13 mouse cellular contexts compared by ENCODE assay signal in the genomic region with DNA sequence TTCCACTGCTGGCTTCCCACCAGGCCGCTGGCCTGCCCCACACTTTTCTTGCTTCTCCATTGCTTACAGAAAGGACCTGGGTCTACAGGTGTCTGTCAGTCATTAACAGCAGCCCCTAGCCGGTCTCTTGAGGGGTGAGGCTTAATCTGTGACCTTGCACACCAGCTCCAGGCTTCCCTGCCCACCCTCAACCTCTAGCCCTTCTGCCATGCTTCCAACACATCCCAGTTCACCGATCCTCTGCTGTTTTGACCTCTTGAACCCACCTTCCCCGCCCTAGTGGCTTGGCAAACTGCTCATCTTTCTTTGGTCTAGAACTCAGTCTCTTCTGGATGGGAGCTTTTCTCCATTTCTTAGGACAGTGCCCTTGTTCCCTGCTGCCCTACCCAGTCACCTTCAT. TPM values are rescaled to one million over a fixed set of nuclear protein-coding genes. Genes with fewer than 3 reads are reported as not detected.
DNase-seq lines count a peak whose midpoint lies in the region; ATAC-seq lines count a peak whose summit lies in the region.
"Had no signal": no experiment of that assay in that cellular context is flagged by ENCODE, and none has a peak within 500 bp of the region (broad histone marks: within the 10 kb centered on the region; RNA-seq: fewer than 3 reads in every experiment).

No protein-coding gene starts in this region.

- H3K4me1 ChIP-seq in heart, embryonic 16.5 days (ENCODE audit: control insufficient read depth, insufficient read depth, low read length), result peaks cover 9% of the 10 kb centered on the region
- H3K4me1 ChIP-seq in embryonic facial prominence, embryonic 12.5 days, result peaks cover 26% of the 10 kb centered on the region
- peaks cover 65% of the 10 kb centered on the region for H3K4me1 ChIP-seq in kidney, embryonic 15.5 days
- H3K4me1 ChIP-seq in liver, embryonic 13.5 days (replicated peaks), result peaks cover 9% of the 10 kb centered on the region
- H3K4me1 ChIP-seq in hindbrain, embryonic 11.5 days (replicated peaks; ENCODE audit: control insufficient read depth, insufficient read depth, low read length), result no peaks in the 10 kb centered on the region

- no peak overlapping the region for H3K4me3 ChIP-seq in heart, embryonic 16.5 days (ENCODE audit: low read length)
- H3K4me3 ChIP-seq in embryonic facial prominence, embryonic 12.5 days, result no peak overlapping the region; the same call in 1 of the 2 replicates
- peak overlapping the region; percentile 69 for H3K4me3 ChIP-seq in kidney, embryonic 15.5 days (replicated peaks)
- peak overlapping the region; percentile 55; the same call in 1 of the 2 replicates for H3K4me3 ChIP-seq in liver, embryonic 13.5 days (replicated peaks)
- H3K4me3 ChIP-seq in hindbrain, embryonic 11.5 days (ENCODE audit: low read depth, low read length), result no peak overlapping the region
- H3K4me3 ChIP-seq: forebrain, embryonic 15.5 days had no signal

- no peak overlapping the region for H3K9ac ChIP-seq in heart, embryonic 16.5 days (ENCODE audit: low read length)
- H3K9ac ChIP-seq in embryonic facial prominence, embryonic 12.5 days, result no peak overlapping the region
- no peak overlapping the region for H3K9ac ChIP-seq in kidney, embryonic 15.5 days
- no peak overlapping the region for H3K9ac ChIP-seq in liver, embryonic 13.5 days
- no peak overlapping the region for H3K9ac ChIP-seq in hindbrain, embryonic 11.5 days (ENCODE audit: low read depth, low read length)
- H3K9ac ChIP-seq: forebrain, embryonic 15.5 days had no signal

- ATAC-seq in heart, embryonic 16.5 days (replicated peaks; ENCODE audit: extremely low read depth, insufficient read depth, low FRiP score), result no peak
- no peak for ATAC-seq in embryonic facial prominence, embryonic 12.5 days (ENCODE audit: insufficient number of reproducible peaks, insufficient read depth, low FRiP score, low TSS enrichment)
- ATAC-seq in kidney, embryonic 15.5 days (replicated peaks; ENCODE audit: low FRiP score), result no peak; the same call in 1 of the 2 replicates
- no peak for ATAC-seq in liver, embryonic 13.5 days (ENCODE audit: low read depth)
- ATAC-seq in hindbrain, embryonic 11.5 days (ENCODE audit: low FRiP score), result no peak
- ATAC-seq: forebrain, embryonic 15.5 days; Patski had no signal

- WGBS in heart, embryonic 16.5 days, result 60% methylated on average over 4 of the region's 4 CpGs
- 27% methylated on average over 4 of the region's 4 CpGs for WGBS in embryonic facial prominence, embryonic 12.5 days
- 30% methylated on average over 4 of the region's 4 CpGs for WGBS in kidney, embryonic 15.5 days
- 41% methylated on average over 4 of the region's 4 CpGs for WGBS in liver, embryonic 13.5 days (ENCODE audit: insufficient replicate concordance)
- WGBS in hindbrain, embryonic 11.5 days, result 25% methylated on average over 4 of the region's 4 CpGs

- no peak for DNase-seq in heart, postnatal 36 days
- DNase-seq in liver, embryonic 13.5 days, result no peak
- DNase-seq in urinary bladder, postnatal 10 days (ENCODE audit: low spot score), result no peak
- no peak for DNase-seq in hindbrain, embryonic 11.5 days (ENCODE audit: low spot score)
- DNase-seq in adrenal gland, postnatal 4 days (ENCODE audit: low spot score in 2 of 2), result no peak
- DNase-seq: lung, postnatal 10 days had no signal

- intact Hi-C loops in heart, postnatal 36 days (cut with DNase I), result loop anchor here (2.0 kb wide), 1 partner anchor 67 kb away; no protein-coding TSS in a partner anchor

- H3K36me3 ChIP-seq in heart, embryonic 16.5 days (ENCODE audit: control insufficient read depth, insufficient read depth), result no peaks in the 10 kb centered on the region
- no peaks in the 10 kb centered on the region for H3K36me3 ChIP-seq in embryonic facial prominence, embryonic 12.5 days
- no peaks in the 10 kb centered on the region for H3K36me3 ChIP-seq in kidney, embryonic 15.5 days
- H3K36me3 ChIP-seq in liver, embryonic 13.5 days, result no peaks in the 10 kb centered on the region
- H3K36me3 ChIP-seq in hindbrain, embryonic 11.5 days (ENCODE audit: control insufficient read depth, insufficient read depth, low read length), result no peaks in the 10 kb centered on the region
- H3K36me3 ChIP-seq: forebrain, embryonic 15.5 days had no signal

- H3K4me2 ChIP-seq in heart, embryonic 16.5 days (ENCODE audit: low read depth, low read length), result peak overlapping the region; percentile 97; the same call in 1 of the 2 replicates
- peak overlapping the region; percentile 82 for H3K4me2 ChIP-seq in embryonic facial prominence, embryonic 12.5 days (replicated peaks)
- peak overlapping the region; percentile 91 for H3K4me2 ChIP-seq in kidney, embryonic 15.5 days
- H3K4me2 ChIP-seq in liver, embryonic 13.5 days, result peak overlapping the region; percentile 59
- H3K4me2 ChIP-seq in hindbrain, embryonic 11.5 days (replicated peaks; ENCODE audit: low read depth, low read length), result no peak overlapping the region

- H3K9me3 ChIP-seq in heart, embryonic 16.5 days (replicated peaks; ENCODE audit: control insufficient read depth, low read length), result no peaks in the 10 kb centered on the region
- no peaks in the 10 kb centered on the region for H3K9me3 ChIP-seq in embryonic facial prominence, embryonic 12.5 days
- H3K9me3 ChIP-seq in kidney, embryonic 15.5 days (replicated peaks), result no peaks in the 10 kb centered on the region
- H3K9me3 ChIP-seq in liver, embryonic 13.5 days (replicated peaks), result no peaks in the 10 kb centered on the region
- H3K9me3 ChIP-seq in hindbrain, embryonic 11.5 days (ENCODE audit: control insufficient read depth, low read length), result no peaks in the 10 kb centered on the region
- H3K9me3 ChIP-seq: forebrain, embryonic 15.5 days had no signal

- no peak overlapping the region for H3K27ac ChIP-seq in heart, embryonic 16.5 days (ENCODE audit: low read length)
- no peak overlapping the region for H3K27ac ChIP-seq in embryonic facial prominence, embryonic 12.5 days
- H3K27ac ChIP-seq in kidney, embryonic 15.5 days, result peak overlapping the region; percentile 94
- no peak overlapping the region for H3K27ac ChIP-seq in liver, embryonic 13.5 days
- H3K27ac ChIP-seq in hindbrain, embryonic 11.5 days (ENCODE audit: low read depth, low read length), result no peak overlapping the region
- H3K27ac ChIP-seq: forebrain, embryonic 15.5 days had no signal

- H3K27me3 ChIP-seq in heart, embryonic 16.5 days (ENCODE audit: control insufficient read depth, insufficient read depth, low read length), result peaks cover 11% of the 10 kb centered on the region
- H3K27me3 ChIP-seq in embryonic facial prominence, embryonic 12.5 days, result peaks cover 8% of the 10 kb centered on the region; the same call in 1 of the 2 replicates
- H3K27me3 ChIP-seq in kidney, embryonic 15.5 days, result no peaks in the 10 kb centered on the region
- H3K27me3 ChIP-seq in liver, embryonic 13.5 days, result peaks cover 44% of the 10 kb centered on the region
- peaks cover 12% of the 10 kb centered on the region for H3K27me3 ChIP-seq in hindbrain, embryonic 11.5 days (ENCODE audit: control insufficient read depth, insufficient read depth, low read length)
- H3K27me3 ChIP-seq: Patski had no signal

RNA-seq across cellular contexts. Expression of gene Eva1a, which starts 2.8 kb away (rescaled TPM):
- polyA plus RNA-seq in heart, embryonic 16.5 days (2015; fragmentation: Nextera tagmentation; extraction: Ambion mirVana), result 5.8 and 7.5 TPM in 2 replicates
- 1 to 10 TPM; 2.6 to 2.8 TPM for total RNA-seq in heart, postnatal 36 days (2021)
- 13.1 and 14.5 TPM in 2 replicates for polyA plus RNA-seq in embryonic facial prominence, embryonic 12.5 days (2016; fragmentation: Nextera tagmentation; extraction: Ambion mirVana)
- polyA plus RNA-seq in kidney, embryonic 15.5 days (2015; fragmentation: Nextera tagmentation; extraction: Ambion mirVana), result 42.5 and 42.8 TPM in 2 replicates
- 5.1 and 6.4 TPM in 2 replicates for polyA plus RNA-seq in liver, embryonic 13.5 days (2015; fragmentation: Nextera tagmentation; extraction: Ambion mirVana)
- 3.8 and 4.7 TPM in 2 replicates for polyA plus RNA-seq in hindbrain, embryonic 11.5 days (2014; fragmentation: Nextera tagmentation; extraction: Ambion mirVana)
- total RNA-seq in adrenal gland, postnatal 4 days (2021), result 1 to 10 TPM; 4.9 to 6.3 TPM
- total RNA-seq: common myeloid progenitor, adult 5-6 weeks; granulocyte monocyte progenitor cell, adult 5-6 weeks had no signal

Comparison
In these comparisons a context has a peak if more than half of its experiments do, and no peak if none do; other contexts are left out.
1. H3K4me3 ChIP-seq: peak in kidney, embryonic 15.5 days (single experiment) and liver, embryonic 13.5 days (single experiment); none in heart, embryonic 16.5 days (single experiment), embryonic facial prominence, embryonic 12.5 days (single experiment) and hindbrain, embryonic 11.5 days (single experiment).